Mouse (Mus musculus) brain, embryonic 14.5 days (tissue): ENCODE measurements at regions not wholly inside any gene's neighbourhood (a gene's known extent, or its start where the extent isn't known, plus 50 kb on each side); places are given as distances from the start of the nearest gene placed in this dataset.

Experiments used
- CTCF ChIP-seq: fragments of 200-500 bp; IDR thresholded peaks from 2 replicates; pipeline ENCODE4 v1.5.1; 2012; ENCODE audit warnings: inconsistent platforms, mild to moderate bottlenecking, moderate library complexity, borderline replicate concordance; ENCODE audit not compliant: insufficient read depth, insufficient read length; ENCODE audit errors: extremely low read depth
- POLR2A ChIP-seq: fragments of 200-500 bp; IDR thresholded peaks from 2 replicates; pipeline ENCODE4 v1.6.1; 2012; ENCODE audit warnings: mild to moderate bottlenecking, inconsistent platforms, borderline replicate concordance; ENCODE audit not compliant: poor library complexity, insufficient read depth, insufficient read length, severe bottlenecking; ENCODE audit errors: extremely low read depth

GRCm38 (mm10) chr13:37658519-37658918 lies 119.7 kb upstream of the Rreb1 start:
- TF ChIP-seq CTCF (no peak), POLR2A (no peak)
